Comparison of ENCODE assay signal across 24 mouse cellular contexts in the genomic region with DNA sequence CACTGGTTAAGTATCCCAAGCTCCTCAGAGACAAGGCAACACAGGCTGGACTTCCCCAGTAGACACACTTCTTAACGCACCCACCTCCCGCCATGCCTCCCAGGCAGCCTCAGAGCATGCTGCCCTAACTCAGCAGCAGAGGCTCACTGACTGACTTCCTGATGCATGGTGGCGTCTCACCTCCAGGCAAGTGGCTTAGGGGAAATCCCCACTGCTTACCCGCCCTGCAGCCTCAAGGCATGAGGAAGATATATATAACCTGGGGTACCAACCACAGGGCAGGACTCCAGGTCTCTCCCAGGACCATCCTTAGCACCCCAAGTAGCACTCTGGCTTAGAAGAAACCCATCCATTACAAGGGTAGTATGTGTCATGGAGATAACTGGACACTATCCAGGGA. TPM values are rescaled to one million over a fixed set of nuclear protein-coding genes. Genes with fewer than 3 reads are reported as not detected.
DNase-seq lines count a peak whose midpoint lies in the region; ATAC-seq lines count a peak whose summit lies in the region.
"Had no signal": no experiment of that assay in that cellular context is flagged by ENCODE, and none has a peak within 500 bp of the region (broad histone marks: within the 10 kb centered on the region; RNA-seq: fewer than 3 reads in every experiment).

No protein-coding gene starts in this region.

- H3K9me3 ChIP-seq in midbrain, embryonic 16.5 days (replicated peaks; ENCODE audit: control insufficient read depth, low read length, poor library complexity, severe bottlenecking): no peaks in the 10 kb centered on the region
- H3K9me3 ChIP-seq: embryonic facial prominence, embryonic 12.5 days; heart, embryonic 12.5 days; hindbrain, embryonic 10.5 days; limb, embryonic 10.5 days; midbrain, embryonic 12.5 days had no signal

- ATAC-seq in megakaryocyte, adult 5-6 weeks (ENCODE audit: poor library complexity, severe bottlenecking): peak; percentile 47; the same call in 1 of the 2 replicates
- no peak for ATAC-seq in midbrain, embryonic 16.5 days
- ATAC-seq: hindbrain, embryonic 16.5 days; intestine, postnatal 0 days; liver, postnatal 0 days; lung, postnatal 0 days had no signal

- H3K36me3 ChIP-seq in midbrain, embryonic 16.5 days (ENCODE audit: control insufficient read depth, insufficient read depth, low read length): no peaks in the 10 kb centered on the region
- H3K36me3 ChIP-seq: embryonic facial prominence, embryonic 12.5 days; heart, embryonic 12.5 days; hindbrain, embryonic 10.5 days; limb, embryonic 10.5 days; midbrain, embryonic 12.5 days had no signal

- WGBS in midbrain, embryonic 16.5 days: 84% methylated on average over 4 of the region's 4 CpGs

- no peak overlapping the region for H3K4me3 ChIP-seq in midbrain, embryonic 16.5 days (ENCODE audit: low read depth, low read length)
- H3K4me3 ChIP-seq: embryonic facial prominence, embryonic 12.5 days; heart, embryonic 12.5 days; hindbrain, embryonic 10.5 days; layer of hippocampus, adult 2 months; limb, embryonic 10.5 days; midbrain, embryonic 12.5 days had no signal

- no peak overlapping the region for H3K27ac ChIP-seq in midbrain, embryonic 16.5 days (ENCODE audit: low read length)
- H3K27ac ChIP-seq: embryonic facial prominence, embryonic 12.5 days; hindbrain, embryonic 10.5 days; layer of hippocampus, adult 2 months; limb, embryonic 10.5 days; midbrain, embryonic 12.5 days had no signal

- H3K4me2 ChIP-seq in midbrain, embryonic 16.5 days (ENCODE audit: low read length): no peak overlapping the region
- H3K4me2 ChIP-seq: embryonic facial prominence, embryonic 12.5 days; heart, embryonic 12.5 days; midbrain, embryonic 12.5 days had no signal

- no peaks in the 10 kb centered on the region for H3K4me1 ChIP-seq in midbrain, embryonic 16.5 days (ENCODE audit: control insufficient read depth, insufficient read depth, low read length)
- H3K4me1 ChIP-seq: hindbrain, embryonic 10.5 days; midbrain, embryonic 12.5 days had no signal

- DNase-seq in spleen, adult 18-20 months: peak; percentile 35 to 39
- DNase-seq in spleen, postnatal 10 days (ENCODE audit: low spot score in 2 of 2): no peak
- DNase-seq in thymus, postnatal 36 days: peak; percentile 22 to 37
- DNase-seq in thymus, postnatal 4 days: no peak
- DNase-seq in adrenal gland, postnatal 25 days: no peak
- DNase-seq in cerebellum, postnatal 36 days: no peak
- DNase-seq: adrenal gland, postnatal 14 days; cerebellum, postnatal 10 days; gastrocnemius, postnatal 25 days; heart, adult 18-20 months; kidney, postnatal 25 days; liver; liver, postnatal 0 days had no signal

- H3K27me3 ChIP-seq in midbrain, embryonic 16.5 days (ENCODE audit: control insufficient read depth, insufficient read depth, low read depth, low read length): no peaks in the 10 kb centered on the region
- H3K27me3 ChIP-seq: embryonic facial prominence, embryonic 12.5 days; heart, embryonic 12.5 days; midbrain, embryonic 12.5 days had no signal

- no peak overlapping the region for H3K9ac ChIP-seq in midbrain, embryonic 16.5 days (ENCODE audit: low read depth, low read length)
- H3K9ac ChIP-seq: embryonic facial prominence, embryonic 12.5 days; heart, embryonic 12.5 days; liver, postnatal 0 days; midbrain, embryonic 12.5 days had no signal

RNA-seq across cellular contexts. Expression of a gene that starts 14.3 kb away (rescaled TPM):
- total RNA-seq in megakaryocyte, adult 5-6 weeks (2015): 1.9 and 2.1 TPM in 2 replicates
- total RNA-seq in megakaryocyte, adult 5-6 weeks (2017): 1.4 and 2.4 TPM in 2 replicates
- polyA plus RNA-seq in midbrain, embryonic 16.5 days (2015; fragmentation: Nextera tagmentation; extraction: Ambion mirVana): 0.48 and 0.65 TPM in 2 replicates
- total RNA-seq in adrenal gland, postnatal 25 days (2021): 16.3 and 19.8 TPM in 2 replicates

Comparison
In these comparisons a context has a peak if more than half of its experiments do, and no peak if none do; other contexts are left out.
1. DNase-seq: peak in spleen, adult 18-20 months (2 of 2) and thymus, postnatal 36 days (2 of 2); none in spleen, postnatal 10 days (0 of 2), thymus, postnatal 4 days (single experiment), adrenal gland, postnatal 25 days (single experiment) and cerebellum, postnatal 36 days (0 of 2).